Mouse (Mus musculus) layer of hippocampus, postnatal 36 days (tissue): ENCODE data around the gene Mob1a. TPM values are rescaled to one million over a fixed set of nuclear protein-coding genes. Genes with fewer than 3 reads are reported as not detected.
"Not testable (repeated sequence)": the region's sequence is repeated elsewhere in the genome, so short reads cannot be mapped to it uniquely, and the experiment has no call there.

Experiments used
- DNase-seq, 2 experiments: peaks; one replicate each; pipeline ENCODE4 v3.0.0; 2022
- total RNA-seq, 2 experiments: library from RNA; stranded (reverse); gene quantifications; 2 replicates each; pipeline ENCODE4 v1.2.3; 2021

Gene Mob1a
- total RNA-seq, 2 experiments from 2014 or later: 21.6 to 21.7 TPM

- no peak for DNase-seq
Observed at GRCm38 (mm10) chr6:83342957-83343356, 17.1 kb downstream of the Mob1a start.

- DNase-seq: not testable (repeated sequence)
Observed at GRCm38 (mm10) chr6:83345285-83345684, 19.5 kb downstream of the Mob1a start.

- DNase-seq: no peak
Observed at GRCm38 (mm10) chr6:83347916-83348315, 22.1 kb downstream of the Mob1a start.

GRCm38 (mm10) chr6:83348873-83349272 is 23.1 kb downstream of the Mob1a start, which contains the start of gene Bola3:
TSS of gene Bola3 (plus strand) at chr6:83349147.
- no peak for DNase-seq

- peak; percentile 85 to 89 for DNase-seq
Observed at GRCm38 (mm10) chr6:83349274-83349958, 23.6 kb downstream of the Mob1a start.

- no peak for DNase-seq
Observed at GRCm38 (mm10) chr6:83350172-83350571, 24.4 kb downstream of the Mob1a start.

DNA sequence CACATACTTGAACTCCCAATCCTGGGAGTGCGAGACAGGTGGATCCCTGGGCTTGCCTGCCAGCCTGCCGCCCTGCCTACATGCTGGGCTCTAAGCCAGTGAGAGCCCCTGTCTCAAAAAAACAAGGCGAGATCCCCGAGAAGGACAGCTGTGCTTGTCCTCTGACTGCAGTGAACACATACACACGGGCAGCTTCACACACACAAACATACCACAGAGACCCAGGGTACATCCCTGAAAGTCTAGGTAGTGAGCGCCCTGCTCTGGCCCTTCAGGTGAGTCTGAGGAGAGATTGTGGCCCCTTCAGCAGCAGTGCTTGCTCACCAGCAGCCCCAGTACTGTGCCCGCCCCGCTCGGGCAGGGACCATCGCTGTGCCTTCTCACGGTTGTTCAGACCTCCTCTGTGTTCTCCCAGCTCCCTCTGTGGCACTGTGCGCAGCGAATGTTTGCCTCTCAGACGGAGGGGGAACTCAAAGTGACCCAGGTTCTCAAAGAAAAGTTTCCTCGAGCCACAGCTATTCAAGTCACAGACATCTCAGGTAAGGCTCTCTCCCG is 25.1 kb downstream of the Mob1a start:
- DNase-seq: no peak

DNA sequence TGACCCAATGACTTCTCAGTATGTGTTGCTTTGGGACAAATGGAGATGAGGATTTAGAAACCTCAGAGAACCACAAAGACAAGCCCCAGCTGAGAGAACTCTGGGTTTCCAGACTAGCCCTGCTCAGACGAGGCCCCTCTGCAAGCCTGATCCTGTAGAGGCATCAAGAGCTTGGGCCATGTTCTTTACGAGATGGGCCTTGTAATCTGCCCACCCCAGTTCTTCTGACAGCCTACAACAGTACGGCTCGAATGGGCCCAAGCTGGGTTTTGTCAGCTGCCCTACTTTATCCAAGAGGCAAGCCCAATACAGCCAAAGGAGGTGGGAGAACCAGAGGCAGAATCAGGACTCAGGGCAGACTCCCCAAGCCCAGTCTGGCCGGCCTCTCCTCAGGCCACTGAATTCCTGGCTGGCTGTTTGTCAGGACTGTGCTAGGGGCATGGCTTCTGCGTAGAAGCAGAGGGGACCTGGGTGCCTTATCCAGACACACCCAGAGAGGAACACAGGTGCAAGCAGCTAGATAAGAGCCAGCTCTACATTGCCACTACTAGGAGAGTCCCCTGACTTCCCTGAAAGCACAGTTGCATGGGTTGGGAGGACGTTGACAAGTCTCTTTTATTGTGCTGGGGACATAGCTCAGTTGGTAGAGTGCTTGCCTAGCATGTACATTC is 25.8 kb downstream of the Mob1a start:
- DNase-seq: no peak

DNA sequence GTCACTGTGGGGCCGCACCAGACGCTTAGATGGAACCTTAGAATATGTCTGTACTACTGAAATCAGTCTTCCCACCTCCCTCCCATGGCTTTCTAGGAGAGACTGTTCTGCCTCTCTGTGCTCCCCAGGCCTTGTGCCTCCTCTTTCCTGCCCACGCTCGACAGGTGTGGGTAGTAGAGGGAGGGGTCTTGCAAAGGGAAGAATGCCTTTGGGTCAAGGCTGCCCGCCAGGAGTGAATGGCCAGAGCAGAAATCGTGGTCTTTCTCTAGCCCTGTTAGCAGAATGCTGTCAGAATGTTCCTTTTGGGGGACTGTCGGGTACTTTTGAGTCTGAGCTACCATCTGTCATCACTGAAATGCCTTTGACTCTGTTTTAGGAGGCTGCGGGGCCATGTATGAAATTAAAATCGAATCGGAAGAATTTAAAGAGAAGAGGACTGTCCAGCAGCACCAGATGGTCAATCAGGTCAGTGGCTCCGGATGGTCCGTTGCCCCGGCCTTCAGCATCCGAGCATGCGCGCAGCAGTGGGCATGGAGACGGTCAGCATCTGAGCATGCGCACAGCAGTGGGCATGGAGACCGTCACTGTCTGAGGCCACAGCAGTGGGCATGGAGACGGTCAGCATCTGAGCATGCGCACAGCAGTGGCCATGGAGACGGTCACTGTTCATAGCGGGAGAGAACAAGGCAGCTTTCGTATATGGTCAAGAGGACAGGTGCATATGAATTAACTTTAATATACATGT is 27.0 kb downstream of the Mob1a start:
- DNase-seq: no peak

GRCm38 (mm10) chr6:83354856-83355781 is 29.3 kb downstream of the Mob1a start:
- no peak for DNase-seq

DNA sequence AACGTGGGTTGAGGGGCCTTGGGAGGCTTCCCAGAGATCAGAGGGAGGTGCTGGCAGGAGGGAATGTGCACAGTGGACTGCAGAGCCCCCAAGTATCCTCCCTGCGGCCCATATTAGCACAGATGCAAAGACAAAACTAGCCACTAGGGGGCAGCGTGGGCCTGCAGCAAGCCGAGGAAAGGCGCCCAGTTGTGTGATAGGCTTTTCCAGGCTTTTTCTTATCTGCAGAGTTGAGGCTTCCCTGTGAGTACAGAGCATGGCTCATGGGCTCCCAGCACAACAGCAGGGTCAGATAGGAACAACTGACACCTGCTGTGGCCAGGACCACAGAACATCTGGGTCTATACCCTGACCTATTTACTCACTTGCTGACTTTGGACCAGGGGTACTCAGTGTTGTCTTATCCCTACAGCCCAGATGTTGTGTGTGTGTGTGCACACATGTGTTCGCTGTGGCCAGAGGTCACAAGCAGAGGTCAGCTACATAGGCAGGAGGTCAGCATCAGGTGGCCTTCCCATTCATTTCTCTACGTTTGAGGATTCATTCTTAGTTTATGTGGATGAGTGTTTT is 30.8 kb downstream of the Mob1a start:
- DNase-seq: peak; percentile 78 to 82

DNA sequence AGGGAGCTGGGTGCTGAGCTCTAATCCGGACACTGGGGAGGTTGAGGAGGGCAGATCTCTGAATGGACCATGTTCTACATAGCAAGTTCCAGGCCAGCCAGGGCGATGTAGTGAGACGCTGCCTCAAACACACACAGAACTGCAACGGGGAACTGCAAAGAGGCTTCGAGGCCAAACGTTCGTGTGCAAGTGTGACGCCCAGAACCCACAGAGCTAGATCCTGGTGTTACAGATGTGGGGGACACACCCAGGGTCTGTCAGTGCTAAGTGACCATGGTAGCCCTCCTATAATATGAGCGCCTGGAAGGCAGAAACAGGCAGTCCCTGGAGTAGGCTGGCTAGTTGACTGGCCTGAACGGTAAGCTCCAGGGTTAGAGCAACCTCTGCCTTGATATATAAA is 31.6 kb downstream of the Mob1a start:
- no peak for DNase-seq

- no peak for DNase-seq
Observed at GRCm38 (mm10) chr6:83361523-83362248, 35.9 kb downstream of the Mob1a start.

- no peak for DNase-seq
Observed at GRCm38 (mm10) chr6:83363075-83363474, 37.3 kb downstream of the Mob1a start.

GRCm38 (mm10) chr6:83370316-83370965 is 44.6 kb downstream of the Mob1a start:
- no peak for DNase-seq

DNA sequence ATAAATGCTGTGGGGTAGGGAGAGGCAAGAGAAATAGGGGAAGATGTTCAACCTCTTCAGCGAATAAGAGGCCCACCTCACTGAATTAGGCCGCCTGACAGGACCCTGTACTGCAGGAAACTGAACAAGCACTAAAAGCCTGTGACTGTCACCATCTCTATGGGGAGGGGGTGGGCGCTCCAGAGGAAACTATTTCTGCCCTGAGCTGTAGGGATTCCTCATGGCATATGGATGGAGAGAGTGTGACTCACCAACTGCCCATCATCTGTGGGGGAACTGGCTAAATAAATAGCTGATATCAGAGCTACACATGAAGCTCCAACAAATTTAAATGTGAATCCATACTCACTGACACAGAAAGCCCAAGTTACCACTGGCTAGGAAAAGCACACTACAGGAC is 45.5 kb downstream of the Mob1a start:
- no peak for DNase-seq

- DNase-seq: no peak
Observed at GRCm38 (mm10) chr6:83373704-83374300, 48.0 kb downstream of the Mob1a start.

- DNase-seq: no peak
Observed at GRCm38 (mm10) chr6:83381510-83382491, 56.0 kb downstream of the Mob1a start.
